Mouse (Mus musculus): ENCODE measurements at regions not wholly inside any gene's neighbourhood (a gene's known extent, or its start where the extent isn't known, plus 50 kb on each side); places are given as distances from the start of the nearest gene placed in this dataset.
"Not testable (repeated sequence)": the region's sequence is repeated elsewhere in the genome, so short reads cannot be mapped to it uniquely, and the experiment has no call there.

GRCm38 (mm10) chr3:84390769-84391168, 84.1 kb upstream of the Trim2 start:
- ATAC-seq: no peak

DNA sequence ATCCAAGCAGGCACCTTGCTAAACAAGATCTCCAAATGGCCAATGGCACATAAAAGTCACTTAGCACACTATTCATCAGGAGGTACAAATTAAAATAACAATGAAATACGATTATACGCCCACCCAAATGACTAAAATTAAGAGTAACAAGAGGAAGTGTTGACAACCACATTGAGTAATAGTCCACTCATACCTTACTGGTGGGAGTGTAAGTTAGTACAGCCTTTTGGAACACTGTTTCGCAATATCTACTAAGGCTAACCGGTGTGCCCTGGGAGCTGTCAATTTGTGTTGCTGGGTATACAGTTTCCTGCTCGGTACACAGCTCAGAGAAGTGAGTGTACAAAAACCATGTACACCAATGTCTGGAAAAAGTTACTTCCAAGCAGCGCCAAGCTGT, 81.8 kb upstream of the Trim2 start:
- ATAC-seq: peak; percentile 76

GRCm38 (mm10) chr3:84385656-84386055, 79.0 kb upstream of the Trim2 start:
- ATAC-seq: no peak

- ATAC-seq: no peak
These were observed 76.9 kb upstream of the Trim2 start for GRCm38 (mm10) chr3:84383559-84383958.

DNA sequence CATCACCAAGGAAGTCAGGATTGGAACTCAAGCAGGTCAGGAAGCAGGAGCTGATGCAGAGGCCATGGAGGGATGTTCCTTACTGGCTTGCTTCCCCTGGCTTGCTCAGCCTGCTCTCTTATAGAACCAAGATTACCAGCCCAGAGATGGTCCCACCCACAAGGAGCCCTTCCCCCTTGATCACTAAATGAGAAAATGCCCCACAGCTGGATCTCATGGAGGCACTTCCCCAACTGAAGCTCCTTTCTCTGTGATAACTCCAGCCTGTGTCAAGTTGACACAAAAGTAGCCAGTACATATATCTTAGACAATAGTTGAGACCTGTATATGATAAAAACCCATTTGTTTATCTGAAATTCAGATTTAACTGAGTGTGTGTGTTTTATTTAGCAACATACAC, 76.4 kb upstream of the Trim2 start:
- ATAC-seq: not testable (repeated sequence)

DNA sequence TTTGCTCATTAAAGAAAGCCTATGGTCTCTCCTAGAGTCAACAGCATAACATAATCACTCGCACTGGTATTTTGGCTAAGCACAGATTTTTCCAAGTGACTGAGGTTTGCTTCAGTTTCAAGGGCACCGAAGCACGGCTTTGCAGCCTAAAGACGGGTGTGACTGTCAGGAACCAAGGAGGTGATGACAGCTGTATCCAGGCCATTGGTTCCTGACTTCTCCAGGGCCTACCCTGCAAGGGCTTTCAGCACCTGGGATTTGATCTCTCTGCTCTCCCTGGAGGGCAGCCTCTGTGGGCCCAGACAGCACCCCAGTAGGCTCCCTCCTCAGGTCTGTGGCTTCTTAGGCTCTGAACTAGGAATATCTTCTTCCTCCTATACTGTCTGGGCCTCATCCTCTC, 75.3 kb upstream of the Trim2 start:
- ATAC-seq: no peak

DNA sequence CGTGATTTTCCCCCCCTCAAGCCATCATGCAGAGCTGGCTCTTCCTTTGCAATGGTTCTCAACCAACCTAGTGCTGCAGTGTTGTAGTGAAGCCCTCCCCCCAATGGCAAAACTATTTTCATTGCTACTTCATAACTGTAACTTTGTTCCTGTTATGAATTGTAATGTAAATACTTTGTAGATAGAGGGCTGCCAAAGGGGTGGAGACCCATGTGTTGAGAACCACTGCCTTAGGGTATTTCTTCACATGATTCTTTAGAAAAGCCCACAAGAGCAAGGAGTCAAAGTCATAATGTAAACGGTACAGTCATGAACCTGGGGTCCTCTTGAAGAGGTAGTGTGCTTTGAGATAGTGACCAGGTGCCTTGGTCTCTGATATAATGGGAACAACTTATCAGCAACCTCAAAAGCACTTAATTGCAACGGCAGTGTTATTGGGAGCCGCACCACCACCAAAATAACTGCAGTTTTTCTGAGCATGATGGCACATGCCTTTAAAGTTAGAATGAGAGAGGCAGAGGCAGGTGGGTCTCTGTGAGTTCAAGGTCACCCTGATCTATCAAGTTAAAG, 72.4 kb upstream of the Trim2 start:
- no peak for ATAC-seq

GRCm38 (mm10) chr3:84376510-84376909, 69.8 kb upstream of the Trim2 start:
- ATAC-seq: no peak

DNA sequence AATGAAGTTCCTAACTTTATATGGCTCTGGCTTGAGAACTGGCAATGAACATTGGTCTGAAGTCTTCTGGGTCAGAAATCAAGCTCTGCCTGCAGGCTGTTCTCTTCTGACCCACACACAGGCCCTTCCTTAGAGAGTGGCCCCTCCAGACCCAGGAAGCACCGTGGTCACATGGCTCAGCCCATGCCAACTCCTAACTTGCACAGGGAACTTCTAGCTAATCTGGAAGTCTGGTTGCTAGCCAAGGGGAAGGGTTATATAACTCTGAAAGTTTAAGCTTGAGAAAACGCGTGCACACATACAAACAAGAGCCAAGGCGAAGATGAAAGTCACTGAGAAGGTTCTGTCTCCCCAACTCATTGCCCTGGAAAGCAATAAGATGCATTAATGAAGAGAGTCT, 69.2 kb upstream of the Trim2 start:
- ATAC-seq: no peak

DNA sequence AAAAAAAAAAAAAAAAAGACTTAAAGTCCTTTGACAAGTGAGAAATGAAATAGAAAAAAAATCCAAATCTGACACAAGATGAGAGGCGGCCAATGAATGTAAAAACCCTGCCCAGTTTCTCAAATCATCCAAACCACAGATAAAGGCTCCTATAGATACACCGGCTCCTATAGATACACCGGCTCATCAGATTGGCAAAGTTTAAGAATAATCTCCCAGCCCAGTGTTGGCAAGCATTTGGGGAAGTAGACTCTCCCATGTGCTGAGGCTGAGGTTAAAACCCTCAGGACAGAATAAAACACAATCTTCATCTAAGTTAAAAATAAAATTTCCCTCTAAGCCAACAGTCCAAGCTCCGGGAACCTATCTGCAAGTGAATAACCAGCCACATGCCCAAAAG, 65.2 kb upstream of the Trim2 start:
- ATAC-seq: no peak

- peak; percentile 43 for ATAC-seq
These were observed 60.6 kb upstream of the Trim2 start for GRCm38 (mm10) chr3:84367145-84367740.

DNA sequence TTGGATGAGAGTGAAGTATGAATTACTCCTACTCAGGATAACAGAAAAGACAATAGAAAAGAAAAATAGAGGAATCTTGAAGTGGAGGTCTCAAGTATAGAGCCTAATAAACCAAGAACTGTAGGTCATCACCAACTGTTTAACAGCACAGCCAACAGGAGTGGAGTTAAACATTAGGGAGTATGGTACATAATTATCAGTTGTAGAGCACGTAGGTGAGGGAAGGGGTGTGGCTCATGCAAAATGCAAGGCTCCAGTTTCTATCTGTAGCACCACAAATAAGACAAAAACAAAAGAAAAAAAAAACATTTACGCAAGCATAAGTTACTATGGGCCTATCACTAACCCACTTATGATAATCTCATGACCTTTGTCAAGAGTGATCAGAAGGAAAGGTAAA, 52.0 kb upstream of the Trim2 start:
- ATAC-seq: no peak

- ATAC-seq: no peak
These were observed 50.0 kb upstream of the Trim2 start for GRCm38 (mm10) chr3:84356690-84357014.

Data from inflammation-experienced regulatory T-cells, adult 6 months (primary cell).